Mouse (Mus musculus) urinary bladder, postnatal 10 days (tissue): Measurements from ENCODE around the gene Nyap1.
"Not testable (repeated sequence)": the region's sequence is repeated elsewhere in the genome, so short reads cannot be mapped to it uniquely, and the experiment has no call there.

Source experiments
- DNase-seq: peaks from one replicate; pipeline ENCODE4 v3.0.0; 2022; ENCODE audit warnings: low spot score

The Nyap1 gene

DNA sequence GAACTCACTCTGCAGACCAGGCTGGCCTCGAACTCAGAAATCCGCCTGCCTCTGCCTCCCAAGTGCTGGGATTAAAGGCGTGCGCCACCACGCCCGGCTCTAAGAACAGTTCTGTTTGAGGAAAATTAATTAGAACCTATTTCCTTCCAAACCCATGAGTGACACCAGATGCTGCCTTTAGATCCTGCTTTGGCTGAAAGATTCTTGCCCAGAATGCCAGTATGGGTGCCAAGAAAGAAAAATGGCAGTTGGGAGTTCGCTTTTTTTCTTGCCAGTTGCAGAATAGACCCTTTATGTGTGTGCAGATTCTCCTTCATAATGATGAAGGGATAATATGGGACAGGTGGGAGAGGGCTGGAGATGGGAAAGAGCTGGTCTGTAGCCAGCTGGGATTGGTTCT is 2.8 kb upstream of the Nyap1 start:
- DNase-seq = no peak

- no peak for DNase-seq
Measured at GRCm38 (mm10) chr5:137742836-137743235, 1.4 kb upstream of the Nyap1 start.

DNA sequence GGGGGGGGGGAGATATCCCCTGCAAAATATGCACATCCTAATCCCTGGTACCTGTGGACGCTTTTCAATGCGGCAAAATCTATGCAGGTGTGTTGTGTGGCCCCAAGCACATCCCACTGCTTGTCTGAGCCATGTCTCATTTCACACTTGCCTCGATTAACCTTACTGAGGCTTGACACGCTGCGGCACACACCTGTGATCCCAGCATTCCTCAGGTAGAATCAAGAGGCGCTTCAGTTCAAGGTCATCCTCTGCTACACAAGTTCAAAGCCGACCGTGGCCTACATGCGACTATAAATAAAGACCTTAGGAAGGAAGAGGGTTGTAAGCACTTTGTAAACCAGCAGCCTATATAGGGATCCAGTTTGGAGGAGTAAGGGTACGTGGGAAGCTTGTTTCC is 641 bp upstream of the Nyap1 start:
- no peak for DNase-seq

DNA sequence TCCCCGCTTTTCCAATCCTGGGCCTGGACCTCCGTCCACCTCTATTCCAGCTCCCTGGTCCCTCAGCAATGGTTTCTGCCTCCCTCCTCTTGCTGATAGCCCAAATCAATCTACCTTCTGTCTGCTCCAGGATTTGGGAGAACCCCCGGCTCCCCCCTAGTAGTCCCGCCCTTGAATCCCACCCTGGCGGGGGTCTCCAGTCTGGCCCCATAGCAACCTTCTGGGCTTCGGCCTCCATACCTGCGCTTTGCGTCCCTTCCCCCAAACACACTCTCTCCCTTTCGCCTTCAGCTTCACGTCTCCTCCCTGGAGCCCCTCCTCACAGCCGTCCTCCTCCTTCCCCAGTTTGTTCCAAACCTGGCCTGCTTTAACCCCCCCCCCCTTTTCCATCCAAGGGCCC is 901 bp downstream of the Nyap1 start:
- DNase-seq = no peak

DNA sequence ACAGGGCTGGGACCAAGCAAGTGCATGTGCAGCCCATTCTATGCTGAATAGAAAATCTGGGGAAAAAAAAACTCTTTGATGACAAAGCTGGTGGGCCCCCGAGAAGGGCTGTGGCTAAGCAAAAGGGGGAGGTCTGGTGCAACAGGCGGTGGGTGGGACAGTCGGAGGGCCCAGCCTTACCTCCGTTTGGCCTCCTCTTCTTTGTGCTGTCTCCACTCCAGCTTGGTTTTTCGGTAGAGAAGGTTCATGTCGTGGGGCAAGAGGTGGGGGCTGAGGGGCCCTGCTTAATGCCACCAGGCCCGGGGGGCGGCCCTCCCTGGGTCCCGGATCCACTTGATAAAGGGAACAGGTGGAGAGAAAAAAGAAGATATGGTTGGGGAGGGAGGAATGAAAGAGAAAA is 1.9 kb downstream of the Nyap1 start:
- DNase-seq = no peak

GRCm38 (mm10) chr5:137738516-137738915 is 2.9 kb downstream of the Nyap1 start:
- no peak for DNase-seq

- no peak for DNase-seq
Measured at GRCm38 (mm10) chr5:137737400-137737940, 3.9 kb downstream of the Nyap1 start.

DNA sequence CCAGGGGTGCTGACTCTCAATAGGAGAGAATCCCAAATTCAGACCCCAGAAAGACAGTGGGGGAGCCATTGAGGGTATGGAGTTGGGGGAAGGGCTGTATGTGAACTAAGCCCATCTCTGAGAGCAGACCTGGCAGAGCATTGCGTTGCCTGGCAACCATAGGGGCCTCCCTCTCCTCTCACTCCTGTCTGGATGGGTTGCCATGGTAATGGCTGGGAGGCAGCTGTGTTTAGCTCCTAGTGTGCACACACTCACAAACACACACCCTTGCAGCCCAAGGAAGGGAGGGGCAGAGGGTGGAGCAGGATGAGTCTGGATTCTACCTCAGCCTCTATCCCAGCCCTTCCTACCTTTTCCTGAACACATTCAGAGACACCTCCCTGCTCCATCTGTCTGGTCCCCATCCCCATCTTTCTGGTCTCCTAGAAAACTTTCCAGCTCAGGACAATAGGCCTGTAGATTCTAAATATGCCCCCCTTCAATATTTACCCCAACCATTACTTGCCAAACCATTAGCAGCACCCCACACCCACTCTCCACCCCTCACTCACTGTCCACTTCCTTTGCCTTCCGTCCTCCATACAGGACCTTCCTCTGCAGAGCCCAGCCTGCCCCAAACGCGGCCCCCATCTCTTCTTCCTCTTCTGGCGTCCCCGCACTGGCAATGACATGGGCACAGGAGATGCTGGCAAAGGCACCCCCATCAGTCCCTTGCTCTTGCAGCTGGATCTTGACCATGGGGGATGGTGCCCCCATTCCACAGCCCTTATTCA is 6.9 kb downstream of the Nyap1 start:
- no peak for DNase-seq

DNA sequence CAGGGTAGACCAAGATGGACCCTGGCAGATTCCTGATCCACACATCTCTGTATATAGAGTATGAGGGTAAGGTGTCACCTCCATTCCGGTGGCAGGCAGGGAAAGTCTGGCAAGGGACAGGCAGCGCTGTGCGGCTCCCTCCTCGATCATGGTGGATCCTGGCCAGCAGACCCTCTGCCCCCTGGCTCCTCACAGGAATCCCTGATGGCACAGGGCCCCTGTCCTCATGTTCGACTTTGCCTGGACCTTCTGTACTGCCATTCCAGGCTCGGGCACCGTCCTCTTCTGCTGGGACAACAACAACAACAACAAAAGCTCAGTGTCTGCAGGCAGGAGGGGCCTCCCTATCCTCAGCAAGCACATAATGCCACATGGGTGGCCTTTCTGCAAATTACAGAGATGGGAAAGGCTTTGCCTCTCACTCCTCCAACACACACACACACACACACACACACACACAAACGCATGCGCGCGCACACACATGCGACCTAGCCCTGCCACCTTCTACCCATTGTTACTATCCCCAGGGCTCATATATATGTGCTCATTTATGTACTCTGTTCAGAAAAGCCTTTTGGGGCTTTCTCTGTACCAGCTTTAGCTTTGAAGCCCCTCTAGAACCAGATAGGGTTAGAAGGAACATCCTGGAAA is 7.6 kb downstream of the Nyap1 start:
- no peak for DNase-seq

DNA sequence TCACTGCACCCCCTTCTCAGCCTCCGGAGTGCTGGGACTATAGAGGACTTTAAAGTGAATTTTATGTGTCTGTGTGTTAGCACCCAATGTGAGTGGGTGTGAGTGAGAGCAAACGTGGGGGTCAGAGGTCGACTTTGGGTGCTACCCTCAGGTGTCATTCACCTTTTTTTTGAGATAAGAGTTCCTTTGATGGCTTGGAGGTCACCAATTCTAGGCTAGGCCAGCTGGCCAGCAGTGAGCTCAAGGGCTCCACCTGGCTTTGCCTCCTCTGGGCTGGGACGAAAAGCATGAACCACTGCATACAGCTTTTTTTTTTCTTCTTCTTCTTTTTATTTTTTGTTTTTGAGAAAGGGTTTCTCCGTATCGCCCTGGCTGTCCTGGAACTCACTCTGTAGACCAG is 14.6 kb downstream of the Nyap1 start:
- no peak for DNase-seq

GRCm38 (mm10) chr5:137723840-137724239 is 17.6 kb downstream of the Nyap1 start:
- no peak for DNase-seq

DNA sequence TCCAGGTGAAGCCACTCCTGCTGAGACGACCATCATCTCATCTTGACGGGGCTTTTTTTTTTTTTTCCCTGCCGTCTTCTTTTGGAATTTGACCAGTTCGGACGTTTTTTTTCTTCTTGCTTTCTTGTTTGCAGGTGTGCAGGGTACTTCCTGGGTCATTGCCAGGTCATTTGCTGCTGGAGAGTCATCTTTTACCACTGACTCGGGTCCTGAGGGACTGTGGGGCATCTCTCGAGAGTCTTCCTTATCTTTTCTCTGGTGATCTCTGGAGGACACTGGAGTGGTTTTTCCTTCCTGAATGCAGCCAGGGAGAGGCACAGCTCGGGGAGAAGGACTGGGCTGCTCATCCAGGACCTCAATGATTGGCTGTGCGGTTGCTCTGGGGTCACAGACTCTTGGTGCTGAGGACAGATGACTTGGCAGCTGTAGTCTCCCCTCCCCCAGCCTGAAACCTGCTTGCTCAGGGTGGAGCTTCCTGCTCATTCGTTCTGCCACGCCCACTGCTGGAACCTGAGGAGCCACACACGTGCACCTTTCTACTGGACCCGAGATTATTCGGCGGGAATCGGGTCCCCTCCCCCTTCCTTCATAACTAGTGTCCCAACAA is 20.7 kb downstream of the Nyap1 start:
- DNase-seq = not testable (repeated sequence)

- no peak for DNase-seq
Measured at GRCm38 (mm10) chr5:137719088-137719487, 22.3 kb downstream of the Nyap1 start.

- DNase-seq = no peak
Measured at GRCm38 (mm10) chr5:137718020-137718790, 23.2 kb downstream of the Nyap1 start.

DNA sequence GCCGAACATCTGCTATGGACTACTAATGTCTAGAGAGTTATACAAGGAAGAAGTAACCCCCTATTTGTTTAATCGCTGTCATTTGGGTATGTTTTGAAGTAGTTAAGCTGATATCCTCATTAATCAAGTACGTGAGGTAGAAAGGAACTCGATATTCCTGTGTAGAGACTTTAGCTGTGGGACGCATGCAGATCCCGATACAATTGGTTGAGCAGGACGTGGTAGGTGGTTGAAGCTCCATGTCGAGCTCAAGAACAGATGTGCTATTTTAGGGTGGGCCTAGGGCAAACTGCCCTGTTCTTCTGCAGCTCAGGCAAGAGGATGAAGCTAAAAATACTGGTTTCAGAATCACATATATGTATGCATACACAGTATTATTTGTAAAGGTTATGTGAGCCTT is 25.7 kb downstream of the Nyap1 start:
- no peak for DNase-seq

DNA sequence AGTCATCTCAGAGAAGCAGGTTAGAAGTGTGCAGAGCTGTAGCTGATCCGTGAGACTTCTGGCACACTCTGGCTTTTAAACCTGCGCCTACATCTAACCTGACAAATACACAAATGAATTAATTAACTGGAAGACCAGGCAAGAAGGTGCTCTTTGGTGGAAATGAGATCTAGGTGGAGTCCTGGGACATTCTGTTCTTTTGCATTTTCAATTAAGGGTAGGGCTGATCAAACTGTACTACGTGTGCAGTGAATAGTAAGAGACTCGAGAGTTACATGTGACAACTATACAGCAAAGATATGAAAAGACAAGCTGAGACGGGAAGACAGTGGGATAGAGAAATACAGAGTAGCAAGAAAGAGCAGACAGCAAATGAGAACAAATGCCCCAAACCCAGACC is 28.0 kb downstream of the Nyap1 start:
- DNase-seq = no peak

DNA sequence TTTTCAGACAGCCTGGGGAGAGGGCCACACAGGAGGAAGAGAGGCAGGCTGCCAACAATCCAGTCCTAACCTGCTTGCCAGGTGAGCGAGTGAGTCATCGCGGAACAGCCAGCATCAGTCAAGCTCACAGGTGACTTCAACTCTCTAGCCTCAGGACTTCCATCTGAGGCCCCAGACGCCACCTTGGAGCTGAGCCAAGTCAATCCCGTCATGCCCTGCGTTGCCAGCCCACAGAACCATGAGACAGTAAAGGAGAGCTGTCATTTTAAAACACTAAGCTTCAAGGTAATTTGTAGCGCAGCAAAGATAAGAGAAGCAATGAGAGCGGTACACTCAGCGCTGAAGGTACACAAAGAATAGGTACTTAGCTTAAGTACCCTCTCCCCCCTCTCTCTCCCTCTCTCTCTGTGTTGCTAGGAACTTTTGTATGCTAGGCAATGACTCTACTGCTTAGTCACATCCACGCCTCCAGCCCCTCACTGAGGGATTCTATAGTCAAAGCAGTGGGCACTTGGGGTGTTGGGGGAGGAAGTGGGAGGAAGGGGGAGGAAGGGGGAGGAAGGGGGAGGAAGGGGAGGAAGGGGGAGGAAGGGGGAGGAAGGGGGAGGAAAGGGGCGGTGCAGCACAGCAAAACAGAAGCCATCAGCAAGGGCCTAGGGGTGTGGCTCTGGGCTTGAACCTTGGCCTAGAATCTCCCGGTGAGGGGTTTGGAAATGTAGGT is 34.3 kb downstream of the Nyap1 start:
- peak; percentile 53 for DNase-seq

DNA sequence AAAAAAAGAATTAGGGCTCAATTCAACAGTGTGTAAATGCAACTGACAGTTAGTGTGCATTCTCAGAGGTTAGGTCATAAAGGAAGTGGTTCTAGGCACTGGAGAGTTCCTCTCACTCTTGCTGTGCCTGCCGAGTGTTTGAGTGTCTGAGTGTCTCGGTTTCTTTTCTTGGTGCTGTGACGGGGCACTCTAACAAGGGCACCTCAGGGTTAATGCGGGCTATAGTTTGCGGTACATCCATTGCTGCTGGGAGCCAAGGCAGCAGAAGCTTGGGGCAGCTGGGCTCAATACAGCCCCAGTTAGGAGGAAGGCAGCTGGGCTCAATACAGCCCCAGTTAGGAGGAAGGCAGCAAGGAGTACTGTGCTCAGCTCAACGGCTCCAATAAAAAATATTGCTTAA is 36.2 kb downstream of the Nyap1 start:
- DNase-seq = no peak

DNA sequence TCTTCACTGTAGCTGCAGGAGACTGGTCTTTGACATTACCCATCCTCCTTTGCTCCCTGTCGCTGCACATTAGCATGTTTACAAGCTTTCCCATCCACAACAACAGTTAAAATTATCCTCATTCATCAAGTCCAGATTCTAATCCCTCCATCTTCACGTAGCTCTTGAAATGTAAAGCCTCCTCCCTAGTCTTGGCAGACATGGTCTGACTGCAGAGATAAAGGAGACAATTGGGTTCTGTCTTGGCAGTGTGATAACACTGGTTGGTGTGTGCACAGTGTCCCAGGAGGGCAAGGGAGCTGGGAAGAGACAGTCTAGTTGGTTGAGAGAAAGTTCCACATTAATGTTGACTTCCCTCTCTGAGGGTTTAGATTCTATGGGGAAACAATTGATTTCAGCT is 41.6 kb downstream of the Nyap1 start:
- no peak for DNase-seq

DNA sequence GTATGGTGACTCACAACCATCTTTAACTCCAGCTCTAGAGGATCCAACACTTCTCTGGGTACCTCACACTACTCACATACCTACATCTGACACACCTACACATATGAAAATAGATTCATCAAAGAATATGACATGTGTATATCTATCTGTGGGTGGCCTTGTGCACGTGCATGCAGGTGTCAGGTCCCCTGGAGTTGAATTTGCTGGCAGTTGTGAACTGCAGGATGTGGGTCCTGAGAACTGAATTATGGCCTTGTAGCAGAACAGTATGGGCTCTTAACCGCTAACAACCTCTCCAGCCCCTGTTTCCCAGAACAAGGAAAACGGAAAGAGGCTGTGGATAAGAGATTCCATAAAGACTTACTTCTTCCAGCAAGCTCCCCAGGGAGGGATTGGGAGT is 42.3 kb downstream of the Nyap1 start:
- DNase-seq = no peak

DNA sequence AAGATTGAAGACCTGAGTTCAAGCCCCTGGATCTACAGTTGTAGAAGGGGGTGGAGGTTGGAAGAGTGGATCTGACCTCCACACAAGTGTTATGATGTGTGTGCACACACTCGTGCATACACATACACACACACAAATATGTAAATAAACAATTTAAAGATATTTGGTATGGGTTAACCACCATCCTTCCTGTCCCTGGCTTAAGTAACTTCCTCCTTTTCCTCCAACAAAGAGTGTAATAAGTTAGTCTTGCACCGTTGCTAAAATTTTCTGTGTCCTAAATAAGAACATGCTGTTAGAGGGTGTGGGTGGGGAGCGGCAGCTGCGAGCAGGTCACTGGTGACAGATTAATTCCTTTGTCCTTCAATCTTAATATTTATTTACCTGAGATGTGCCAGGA is 45.5 kb downstream of the Nyap1 start:
- no peak for DNase-seq

GRCm38 (mm10) chr5:137694796-137695195 is 46.6 kb downstream of the Nyap1 start:
- no peak for DNase-seq
